Mouse (Mus musculus) E14TG2a.4 (cell line): ENCODE measurements around the gene Thsd4.

Source experiments
- H3K27me3 ChIP-seq: 2 replicates; pipeline ENCODE4 v1.6.1; 2014; ENCODE audit warnings: low read length, control low read depth; ENCODE audit not compliant: insufficient read depth
- H3K36me3 ChIP-seq: 2 replicates; pipeline ENCODE4 v1.6.1; 2014; ENCODE audit warnings: low read length, control low read depth; ENCODE audit not compliant: insufficient read depth
- H3K4me1 ChIP-seq: replicated peaks from 2 replicates; pipeline ENCODE4 v1.6.1; 2014; ENCODE audit warnings: low read depth, low read length, control low read depth
- H3K4me3 ChIP-seq: replicated peaks from 2 replicates; pipeline ENCODE4 v1.5.1; 2014; ENCODE audit warnings: mild to moderate bottlenecking, low read length
- H3K9me3 ChIP-seq: 2 replicates; pipeline ENCODE4 v1.6.1; 2014; ENCODE audit warnings: low read length, control low read depth
- CTCF ChIP-seq: conservative IDR thresholded peaks from 2 replicates; pipeline ENCODE4 v1.5.1; 2014; ENCODE audit warnings: low read length
- NANOG ChIP-seq: IDR thresholded peaks from 2 replicates; pipeline ENCODE4 v1.6.1; 2014; ENCODE audit warnings: borderline replicate concordance, low read length, mixed read lengths
- POU5F1 ChIP-seq: IDR thresholded peaks from 2 replicates; pipeline ENCODE4 v1.6.1; 2014; ENCODE audit warnings: low read length, borderline replicate concordance

The Thsd4 gene

GRCm38 (mm10) chr9:60396096-60396495, 125.8 kb downstream of the Thsd4 start:
- TF ChIP-seq CTCF (no peak), NANOG (no peak), POU5F1 (no peak)
- Histone ChIP-seq H3K4me3 (no peak overlapping the region), H3K36me3 (no peaks in the 10 kb centered on the region), H3K4me1 (no peaks in the 10 kb centered on the region), H3K9me3 (no peaks in the 10 kb centered on the region), H3K27me3 (no peaks in the 10 kb centered on the region)

DNA sequence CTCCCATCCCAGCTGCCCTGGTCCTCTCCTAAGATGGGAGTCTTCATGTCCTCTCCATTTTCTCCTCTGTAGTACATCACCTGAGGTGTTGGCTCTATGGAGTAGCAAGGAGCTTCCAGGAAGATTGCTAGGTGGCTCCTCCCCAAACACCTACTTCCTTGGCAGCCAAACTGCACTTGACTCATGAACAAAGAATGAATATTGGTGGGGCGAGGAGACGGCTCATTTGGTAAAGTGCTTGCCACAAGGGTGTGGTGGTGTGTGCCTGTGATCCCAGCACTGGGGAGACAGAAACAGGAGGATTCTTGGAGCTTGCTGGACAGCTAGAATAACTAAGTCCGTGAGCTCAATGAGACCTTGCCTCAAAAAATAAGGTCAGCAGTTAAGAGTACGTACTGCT, 128.9 kb downstream of the Thsd4 start:
- no peak overlapping the region for H3K4me3 ChIP-seq
- TF ChIP-seq NANOG (no peak), CTCF (no peak), POU5F1 (no peak)

GRCm38 (mm10) chr9:60384751-60385150, 137.1 kb downstream of the Thsd4 start:
- Histone ChIP-seq H3K9me3 (no peaks in the 10 kb centered on the region), H3K4me1 (no peaks in the 10 kb centered on the region), H3K27me3 (no peaks in the 10 kb centered on the region), H3K36me3 (no peaks in the 10 kb centered on the region), H3K4me3 (no peak overlapping the region)
- TF ChIP-seq NANOG (no peak), CTCF (no peak), POU5F1 (no peak)

More for the DNA sequence above, 128.9 kb downstream of the Thsd4 start:
- Histone ChIP-seq H3K9me3 (no peaks in the 10 kb centered on the region), H3K4me1 (no peaks in the 10 kb centered on the region), H3K27me3 (no peaks in the 10 kb centered on the region), H3K36me3 (no peaks in the 10 kb centered on the region)

DNA sequence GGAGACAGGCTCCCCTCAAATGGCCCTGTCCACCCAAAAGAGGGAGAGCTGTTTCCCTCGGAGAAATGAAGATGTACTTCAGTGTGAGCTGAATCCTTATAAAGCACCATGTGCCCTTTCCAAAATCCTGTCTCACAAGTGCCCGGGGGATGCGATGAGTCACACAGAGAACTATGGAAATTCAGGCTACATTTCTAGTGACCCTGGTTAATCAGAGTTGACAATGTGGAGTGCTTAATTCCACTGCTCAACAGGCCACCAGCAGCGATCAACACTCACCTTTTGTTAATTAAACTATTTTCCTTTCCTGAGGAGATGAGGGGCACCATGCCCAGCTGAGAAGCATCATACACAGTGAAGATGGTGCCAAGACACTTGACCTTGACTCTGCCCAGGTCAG, 138.9 kb downstream of the Thsd4 start:
- no peaks in the 10 kb centered on the region for H3K27me3 ChIP-seq
- H3K4me3 ChIP-seq, result no peak overlapping the region
- H3K36me3 ChIP-seq, result no peaks in the 10 kb centered on the region
- TF ChIP-seq POU5F1 (no peak), NANOG (no peak), CTCF (no peak)
- H3K4me1 ChIP-seq, result no peaks in the 10 kb centered on the region
- no peaks in the 10 kb centered on the region for H3K9me3 ChIP-seq

GRCm38 (mm10) chr9:60382526-60382925, 139.3 kb downstream of the Thsd4 start:
- no peak for TF ChIP-seq CTCF
- no peak for TF ChIP-seq NANOG
- TF ChIP-seq POU5F1, result no peak
- Histone ChIP-seq H3K4me3 (no peak overlapping the region), H3K9me3 (no peaks in the 10 kb centered on the region), H3K27me3 (no peaks in the 10 kb centered on the region), H3K36me3 (no peaks in the 10 kb centered on the region), H3K4me1 (no peaks in the 10 kb centered on the region)

DNA sequence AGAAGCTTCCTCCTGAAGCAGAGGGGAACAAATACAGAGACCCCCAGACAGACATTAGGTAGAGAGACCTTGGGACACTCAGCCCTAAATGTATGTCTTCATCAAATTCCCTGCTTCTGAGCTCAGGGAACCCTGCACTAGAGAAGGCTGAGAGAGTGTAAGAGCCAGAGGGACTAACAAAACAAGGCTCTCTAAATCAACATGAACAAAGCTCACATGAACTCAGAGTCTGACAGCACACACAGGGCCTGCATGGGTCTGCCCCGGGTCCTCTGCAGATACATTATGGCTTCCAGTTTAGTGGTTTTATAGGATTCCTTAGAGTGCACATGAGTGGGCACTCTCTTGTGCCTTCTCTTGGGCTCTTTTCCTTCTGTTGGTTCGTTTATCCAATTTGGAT, 140.8 kb downstream of the Thsd4 start:
- TF ChIP-seq CTCF (no peak), NANOG (no peak), POU5F1 (no peak)
- Histone ChIP-seq H3K4me1 (no peaks in the 10 kb centered on the region), H3K27me3 (no peaks in the 10 kb centered on the region), H3K9me3 (no peaks in the 10 kb centered on the region), H3K36me3 (no peaks in the 10 kb centered on the region), H3K4me3 (no peak overlapping the region)

- no peaks in the 10 kb centered on the region for H3K36me3 ChIP-seq
- no peak overlapping the region for H3K4me3 ChIP-seq
- H3K27me3 ChIP-seq, result no peaks in the 10 kb centered on the region
- H3K4me1 ChIP-seq, result no peaks in the 10 kb centered on the region
- H3K9me3 ChIP-seq, result no peaks in the 10 kb centered on the region
- TF ChIP-seq CTCF, result no peak
- TF ChIP-seq NANOG, result no peak
- TF ChIP-seq POU5F1, result no peak
Measured at GRCm38 (mm10) chr9:60380550-60380949, 141.3 kb downstream of the Thsd4 start.

DNA sequence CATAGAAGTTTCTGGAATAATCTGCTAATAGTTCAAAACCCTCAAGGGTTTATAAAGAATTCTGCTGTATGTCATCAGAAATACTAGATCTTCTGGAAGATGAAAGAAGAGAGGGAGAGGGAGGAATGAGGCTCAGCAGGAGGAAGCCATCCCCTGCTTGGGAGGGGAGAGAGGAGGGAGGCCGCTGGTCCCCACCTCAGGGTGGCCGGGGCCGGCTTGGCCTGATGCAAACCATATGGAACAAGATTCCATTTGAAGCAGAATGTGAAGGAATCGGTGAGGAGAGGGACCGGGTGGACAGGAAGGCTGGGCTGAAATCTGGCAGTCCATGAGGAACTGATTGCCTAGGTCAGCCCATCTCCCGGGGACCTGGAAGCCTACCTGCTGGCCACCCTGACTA, 143.6 kb downstream of the Thsd4 start:
- no peaks in the 10 kb centered on the region for H3K27me3 ChIP-seq
- TF ChIP-seq NANOG, result no peak
- TF ChIP-seq POU5F1, result no peak
- TF ChIP-seq CTCF, result no peak

GRCm38 (mm10) chr9:60373161-60373737, 148.6 kb downstream of the Thsd4 start:
- Histone ChIP-seq H3K9me3 (no peaks in the 10 kb centered on the region), H3K4me3 (no peak overlapping the region), H3K4me1 (no peaks in the 10 kb centered on the region), H3K36me3 (no peaks in the 10 kb centered on the region), H3K27me3 (no peaks in the 10 kb centered on the region)
- TF ChIP-seq CTCF (no peak), POU5F1 (no peak), NANOG (no peak)

More for the DNA sequence above, 143.6 kb downstream of the Thsd4 start:
- no peak overlapping the region for H3K4me3 ChIP-seq
- no peaks in the 10 kb centered on the region for H3K36me3 ChIP-seq
- no peaks in the 10 kb centered on the region for H3K4me1 ChIP-seq
- H3K9me3 ChIP-seq, result no peaks in the 10 kb centered on the region
